23 mouse cellular contexts compared by ENCODE assay signal in the genomic region with DNA sequence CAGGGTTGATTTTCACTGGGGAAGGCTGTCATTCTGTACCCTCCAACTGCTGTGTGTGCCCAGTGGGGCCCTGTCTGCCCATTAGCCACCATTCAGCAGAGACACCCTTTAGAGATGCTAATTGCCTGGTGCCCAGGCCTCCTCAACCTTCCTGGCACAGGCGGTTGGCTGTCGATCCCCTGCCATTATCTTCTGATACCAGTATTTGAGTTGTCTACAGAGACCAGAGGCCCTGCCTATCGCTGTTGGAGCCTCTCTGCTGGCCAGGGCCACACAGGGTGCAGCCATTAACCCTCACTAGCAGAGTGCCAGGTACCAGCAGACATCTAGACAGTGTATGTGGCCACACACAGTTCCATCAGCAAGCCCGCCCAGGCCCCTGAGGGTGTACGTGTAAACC. TPM values are rescaled to one million over a fixed set of nuclear protein-coding genes. Genes with fewer than 3 reads are reported as not detected.
DNase-seq lines count a peak whose midpoint lies in the region; ATAC-seq and TF ChIP-seq lines count a peak whose summit lies in the region.
"Had no signal": no experiment of that assay in that cellular context is flagged by ENCODE, and none has a peak within 500 bp of the region (broad histone marks: within the 10 kb centered on the region; RNA-seq: fewer than 3 reads in every experiment).

No protein-coding gene starts in this region.

- H3K4me3 ChIP-seq in forebrain, embryonic 10.5 days = no peak overlapping the region
- H3K4me3 ChIP-seq in forebrain, embryonic 11.5 days (ENCODE audit: low read depth, low read length) = no peak overlapping the region
- H3K4me3 ChIP-seq in hindbrain, embryonic 16.5 days (ENCODE audit: low read length) = no peak overlapping the region
- H3K4me3 ChIP-seq in hindbrain, embryonic 14.5 days (replicated peaks; ENCODE audit: low read length) = no peak overlapping the region
- no peak overlapping the region for H3K4me3 ChIP-seq in midbrain, embryonic 16.5 days (ENCODE audit: low read depth, low read length)
- no peak overlapping the region for H3K4me3 ChIP-seq in midbrain, embryonic 13.5 days (replicated peaks)
- no peak overlapping the region for H3K4me3 ChIP-seq in forebrain, postnatal 0 days (ENCODE audit: low read depth, low read length)
- H3K4me3 ChIP-seq: embryonic facial prominence, embryonic 12.5 days; embryonic facial prominence, embryonic 15.5 days; hindbrain, embryonic 10.5 days; hindbrain, embryonic 15.5 days had no signal

- H3K27ac ChIP-seq in forebrain, embryonic 10.5 days = 0 out of 2 replicates have a peak overlapping the region, but pooled peaks have one; percentile 25
- H3K27ac ChIP-seq in forebrain, embryonic 11.5 days (ENCODE audit: low read depth, low read length) = no peak overlapping the region
- no peak overlapping the region for H3K27ac ChIP-seq in hindbrain, embryonic 16.5 days (ENCODE audit: low read depth, low read length)
- no peak overlapping the region for H3K27ac ChIP-seq in hindbrain, embryonic 14.5 days
- H3K27ac ChIP-seq in midbrain, embryonic 16.5 days (ENCODE audit: low read length) = no peak overlapping the region
- no peak overlapping the region for H3K27ac ChIP-seq in midbrain, embryonic 13.5 days
- no peak overlapping the region for H3K27ac ChIP-seq in forebrain, postnatal 0 days (ENCODE audit: low read depth, low read length)
- H3K27ac ChIP-seq: embryonic facial prominence, embryonic 12.5 days; embryonic facial prominence, embryonic 15.5 days; hindbrain, embryonic 10.5 days; hindbrain, embryonic 15.5 days had no signal

- DNase-seq in forebrain, embryonic 10.5 days (ENCODE audit: extremely low spot score, low spot score) = no peak
- DNase-seq in forebrain, embryonic 11.5 days (ENCODE audit: low spot score) = no peak
- DNase-seq in hindbrain, embryonic 14.5 days (ENCODE audit: low spot score) = no peak
- DNase-seq in forebrain, postnatal 0 days = peak; percentile 19
- no peak for DNase-seq in gastrocnemius, postnatal 14 days
- DNase-seq: adrenal gland, postnatal 10 days; adrenal gland, postnatal 36 days; cerebellum, adult 11 months; cerebellum, adult 2 months; cerebellum, adult 9-11 months; cerebellum, postnatal 25 days; gastrocnemius, postnatal 10 days; kidney, adult 18-20 months had no signal

- WGBS in forebrain, embryonic 10.5 days = 90% methylated on average over 5 of the region's 5 CpGs
- WGBS in forebrain, embryonic 11.5 days = 78% methylated on average over 5 of the region's 5 CpGs
- 57% methylated on average over 5 of the region's 5 CpGs for WGBS in hindbrain, embryonic 16.5 days
- 57% methylated on average over 5 of the region's 5 CpGs for WGBS in hindbrain, embryonic 14.5 days
- WGBS in midbrain, embryonic 16.5 days = 57% methylated on average over 5 of the region's 5 CpGs
- 76% methylated on average over 5 of the region's 5 CpGs for WGBS in midbrain, embryonic 13.5 days
- 20% methylated on average over 5 of the region's 5 CpGs for WGBS in forebrain, postnatal 0 days

- H3K4me1 ChIP-seq in forebrain, embryonic 10.5 days = peaks cover 15% of the 10 kb centered on the region
- no peaks in the 10 kb centered on the region for H3K4me1 ChIP-seq in forebrain, embryonic 11.5 days (replicated peaks; ENCODE audit: control insufficient read depth, insufficient read depth, low read length)
- H3K4me1 ChIP-seq in hindbrain, embryonic 16.5 days (ENCODE audit: control insufficient read depth, insufficient read depth, low read depth, low read length) = peaks cover 8% of the 10 kb centered on the region
- H3K4me1 ChIP-seq in hindbrain, embryonic 14.5 days (replicated peaks; ENCODE audit: control insufficient read depth, insufficient read depth, low read length) = peaks cover 11% of the 10 kb centered on the region
- H3K4me1 ChIP-seq in midbrain, embryonic 16.5 days (ENCODE audit: control insufficient read depth, insufficient read depth, low read length) = peaks cover 11% of the 10 kb centered on the region
- peaks cover 17% of the 10 kb centered on the region for H3K4me1 ChIP-seq in midbrain, embryonic 13.5 days (replicated peaks)
- H3K4me1 ChIP-seq in forebrain, postnatal 0 days (ENCODE audit: insufficient read depth) = no peaks in the 10 kb centered on the region

- H3K9me3 ChIP-seq in forebrain, embryonic 10.5 days = peaks cover 3% of the 10 kb centered on the region; the same call in 1 of the 2 replicates
- H3K9me3 ChIP-seq in forebrain, embryonic 11.5 days (ENCODE audit: control insufficient read depth, low read length) = no peaks in the 10 kb centered on the region
- H3K9me3 ChIP-seq in hindbrain, embryonic 16.5 days (ENCODE audit: control insufficient read depth, low read length) = no peaks in the 10 kb centered on the region
- no peaks in the 10 kb centered on the region for H3K9me3 ChIP-seq in hindbrain, embryonic 14.5 days (ENCODE audit: control insufficient read depth, low read length)
- no peaks in the 10 kb centered on the region for H3K9me3 ChIP-seq in midbrain, embryonic 16.5 days (replicated peaks; ENCODE audit: control insufficient read depth, low read length, poor library complexity, severe bottlenecking)
- no peaks in the 10 kb centered on the region for H3K9me3 ChIP-seq in midbrain, embryonic 13.5 days
- no peaks in the 10 kb centered on the region for H3K9me3 ChIP-seq in forebrain, postnatal 0 days (ENCODE audit: low read length)
- H3K9me3 ChIP-seq: embryonic facial prominence, embryonic 12.5 days; embryonic facial prominence, embryonic 15.5 days; hindbrain, embryonic 15.5 days had no signal

- intact Hi-C loops in gastrocnemius, postnatal 14 days (cut with DNase I; ENCODE audit: low total_unique reads) = no loop called here

- H3K27me3 ChIP-seq in forebrain, embryonic 10.5 days (ENCODE audit: poor library complexity, severe bottlenecking) = peaks cover 7% of the 10 kb centered on the region
- no peaks in the 10 kb centered on the region for H3K27me3 ChIP-seq in forebrain, embryonic 11.5 days (ENCODE audit: control insufficient read depth, insufficient read depth, low read length)
- no peaks in the 10 kb centered on the region for H3K27me3 ChIP-seq in hindbrain, embryonic 16.5 days (replicated peaks; ENCODE audit: control insufficient read depth, insufficient read depth, low read length)
- no peaks in the 10 kb centered on the region for H3K27me3 ChIP-seq in hindbrain, embryonic 14.5 days (ENCODE audit: control insufficient read depth, insufficient read depth, low read length)
- H3K27me3 ChIP-seq in midbrain, embryonic 16.5 days (ENCODE audit: control insufficient read depth, insufficient read depth, low read depth, low read length) = no peaks in the 10 kb centered on the region
- H3K27me3 ChIP-seq in midbrain, embryonic 13.5 days = no peaks in the 10 kb centered on the region
- H3K27me3 ChIP-seq in forebrain, postnatal 0 days (ENCODE audit: insufficient read depth, low read length) = no peaks in the 10 kb centered on the region
- H3K27me3 ChIP-seq: embryonic facial prominence, embryonic 12.5 days; embryonic facial prominence, embryonic 15.5 days; hindbrain, embryonic 15.5 days had no signal

- H3K4me2 ChIP-seq in forebrain, embryonic 11.5 days (ENCODE audit: low read depth, low read length, severe bottlenecking) = no peak overlapping the region
- H3K4me2 ChIP-seq in hindbrain, embryonic 16.5 days (ENCODE audit: low read length) = no peak overlapping the region
- H3K4me2 ChIP-seq in hindbrain, embryonic 14.5 days (replicated peaks) = no peak overlapping the region
- H3K4me2 ChIP-seq in midbrain, embryonic 16.5 days (ENCODE audit: low read length) = no peak overlapping the region
- H3K4me2 ChIP-seq in midbrain, embryonic 13.5 days (replicated peaks) = no peak overlapping the region
- no peak overlapping the region for H3K4me2 ChIP-seq in forebrain, postnatal 0 days (ENCODE audit: low read depth)
- H3K4me2 ChIP-seq: embryonic facial prominence, embryonic 12.5 days; embryonic facial prominence, embryonic 15.5 days; heart, embryonic 11.5 days; hindbrain, embryonic 15.5 days had no signal

- no peak for ATAC-seq in forebrain, embryonic 11.5 days (replicated peaks; ENCODE audit: low FRiP score)
- peak; percentile 49; the same call in 1 of the 2 replicates for ATAC-seq in hindbrain, embryonic 16.5 days
- no peak for ATAC-seq in hindbrain, embryonic 14.5 days (ENCODE audit: low FRiP score)
- 0 out of 2 replicates have a peak, but pooled peaks have one; percentile 55 for ATAC-seq in midbrain, embryonic 16.5 days
- no peak for ATAC-seq in midbrain, embryonic 13.5 days
- peak; percentile 62 for ATAC-seq in forebrain, postnatal 0 days
- ATAC-seq: inflammation-experienced regulatory T-cells, adult 6 months; intestine, embryonic 16.5 days had no signal

- no peak for TF ChIP-seq CTCF in forebrain, postnatal 0 days (IDR thresholded peaks at IDR 0.05; ENCODE audit: low read depth)

- no peaks in the 10 kb centered on the region for H3K36me3 ChIP-seq in forebrain, embryonic 10.5 days (replicated peaks)
- H3K36me3 ChIP-seq in forebrain, embryonic 11.5 days (ENCODE audit: control insufficient read depth, insufficient read depth, low read length) = no peaks in the 10 kb centered on the region
- no peaks in the 10 kb centered on the region for H3K36me3 ChIP-seq in hindbrain, embryonic 16.5 days (ENCODE audit: control insufficient read depth, insufficient read depth, low read length)
- no peaks in the 10 kb centered on the region for H3K36me3 ChIP-seq in hindbrain, embryonic 14.5 days (replicated peaks; ENCODE audit: control insufficient read depth, insufficient read depth)
- H3K36me3 ChIP-seq in midbrain, embryonic 16.5 days (ENCODE audit: control insufficient read depth, insufficient read depth, low read length) = peaks cover 2% of the 10 kb centered on the region; the same call in 1 of the 2 replicates
- peaks cover 10% of the 10 kb centered on the region; the same call in 1 of the 2 replicates for H3K36me3 ChIP-seq in midbrain, embryonic 13.5 days
- no peaks in the 10 kb centered on the region for H3K36me3 ChIP-seq in forebrain, postnatal 0 days (ENCODE audit: insufficient read depth)
- H3K36me3 ChIP-seq: embryonic facial prominence, embryonic 12.5 days; embryonic facial prominence, embryonic 15.5 days; hindbrain, embryonic 10.5 days; hindbrain, embryonic 15.5 days had no signal

- no peak overlapping the region for H3K9ac ChIP-seq in forebrain, embryonic 11.5 days (ENCODE audit: low read length)
- H3K9ac ChIP-seq in hindbrain, embryonic 16.5 days (ENCODE audit: low read depth, low read length) = no peak overlapping the region
- H3K9ac ChIP-seq in hindbrain, embryonic 14.5 days = no peak overlapping the region
- H3K9ac ChIP-seq in midbrain, embryonic 16.5 days (ENCODE audit: low read depth, low read length) = no peak overlapping the region
- no peak overlapping the region for H3K9ac ChIP-seq in midbrain, embryonic 13.5 days (replicated peaks)
- H3K9ac ChIP-seq in forebrain, postnatal 0 days = no peak overlapping the region
- H3K9ac ChIP-seq: embryonic facial prominence, embryonic 12.5 days; embryonic facial prominence, embryonic 15.5 days; hindbrain, embryonic 15.5 days had no signal

RNA-seq across cellular contexts. Expression of gene Kcnb1, which starts 31.2 kb away (rescaled TPM):
- polyA plus RNA-seq in forebrain, embryonic 10.5 days (2016; fragmentation: Nextera tagmentation; extraction: Ambion mirVana) = 0.71 and 0.93 TPM in 2 replicates
- polyA plus RNA-seq in forebrain, embryonic 11.5 days (2014; fragmentation: Nextera tagmentation; extraction: Ambion mirVana) = 0.73 and 0.85 TPM in 2 replicates
- polyA plus RNA-seq in hindbrain, embryonic 16.5 days (2015; fragmentation: Nextera tagmentation; extraction: Ambion mirVana) = 3.2 TPM in 2 replicates
- 3.5 and 3.9 TPM in 2 replicates for polyA plus RNA-seq in hindbrain, embryonic 14.5 days (2014; fragmentation: Nextera tagmentation; extraction: Ambion mirVana)
- polyA plus RNA-seq in midbrain, embryonic 16.5 days (2015; fragmentation: Nextera tagmentation; extraction: Ambion mirVana) = 3.9 and 4.0 TPM in 2 replicates
- polyA plus RNA-seq in midbrain, embryonic 13.5 days (2015; fragmentation: Nextera tagmentation; extraction: Ambion mirVana) = 2.1 and 2.3 TPM in 2 replicates
- total RNA-seq in forebrain, postnatal 0 days (2014; rRNA removed) = 15.5 and 21.8 TPM in 2 replicates
- polyA plus RNA-seq in forebrain, postnatal 0 days (2015; fragmentation: Nextera tagmentation; extraction: Ambion mirVana) = 2.9 and 4.1 TPM in 2 replicates
- total RNA-seq in gastrocnemius, postnatal 14 days (2021) = 10 to 100 TPM; 21.2 to 23.8 TPM

Comparison
In these comparisons a context has a peak if more than half of its experiments do, and no peak if none do; other contexts are left out.
1. ATAC-seq: peak in hindbrain, embryonic 16.5 days (single experiment), midbrain, embryonic 16.5 days (single experiment) and forebrain, postnatal 0 days (single experiment); none in forebrain, embryonic 11.5 days (single experiment), hindbrain, embryonic 14.5 days (single experiment) and midbrain, embryonic 13.5 days (single experiment).